Mouse (Mus musculus) heart, embryonic 15.5 days (tissue): Measurements from ENCODE around the gene Cntnap2. TPM values are rescaled to one million over a fixed set of nuclear protein-coding genes. Genes with fewer than 3 reads are reported as not detected.
A peak's percentile ranks its signal among the peaks of the same experiment; 100 is the strongest.

ENCODE experiments used
- ATAC-seq: fragments of 200-750 bp; cut with Nextera tagmentation; replicated peaks from 2 replicates; pipeline ENCODE4 v1.8.0; 2017; ENCODE audit warnings: low read depth, moderate TSS enrichment; ENCODE audit not compliant: insufficient number of reproducible peaks, insufficient read depth, low FRiP score
- H3K27ac ChIP-seq: fragments of 300-500 bp; sonication (generic); 2 replicates; pipeline ENCODE4 v1.5.1; 2015; ENCODE audit warnings: mild to moderate bottlenecking, inconsistent platforms
- H3K27me3 ChIP-seq: fragments of 300-500 bp; sonication (generic); 2 replicates; pipeline ENCODE4 v1.6.1; 2015; ENCODE audit warnings: inconsistent platforms
- H3K36me3 ChIP-seq: fragments of 300-500 bp; sonication (generic); 2 replicates; pipeline ENCODE4 v1.6.1; 2015; ENCODE audit warnings: mild to moderate bottlenecking, inconsistent platforms
- H3K4me1 ChIP-seq: fragments of 300-500 bp; sonication (generic); replicated peaks from 2 replicates; pipeline ENCODE4 v1.6.1; 2015; ENCODE audit warnings: inconsistent platforms
- H3K4me2 ChIP-seq: fragments of 300-500 bp; sonication (generic); 2 replicates; pipeline ENCODE4 v1.6.1; 2015; ENCODE audit warnings: inconsistent platforms, mild to moderate bottlenecking, moderate library complexity
- H3K4me3 ChIP-seq: fragments of 300-500 bp; sonication (generic); 2 replicates; pipeline ENCODE4 v1.5.1; 2015; ENCODE audit warnings: mild to moderate bottlenecking, inconsistent platforms
- H3K9ac ChIP-seq: fragments of 300-500 bp; sonication (generic); 2 replicates; pipeline ENCODE4 v1.6.1; 2015; ENCODE audit warnings: mild to moderate bottlenecking, inconsistent platforms
- H3K9me3 ChIP-seq: fragments of 300-500 bp; sonication (generic); replicated peaks from 2 replicates; pipeline ENCODE4 v1.6.1; 2016; ENCODE audit warnings: inconsistent platforms
- WGBS: fragments of 180-500 bp; shearing (Covaris S2); methylation state at CpG from one replicate; pipeline ENCODE4 v1.1.7; 2015; ENCODE audit warnings: mixed read lengths; 5-methylcytosine and 5-hydroxymethylcytosine counted together
- polyA plus RNA-seq: library from polyadenylated mRNA; unstranded; fragments of >200 nt; fragmentation: Nextera tagmentation; extraction: Ambion mirVana; gene quantifications from 2 replicates; pipeline ENCODE4 v1.2.1, GENCODE M21; 2015

The Cntnap2 gene
- polyA plus RNA-seq, 1 experiment from 2014 or later: 0.28 TPM

- H3K4me2 ChIP-seq: no peak overlapping the region
Observed at GRCm38 (mm10) chr6:47323169-47323835, 2264.1 kb downstream of the Cntnap2 start.

GRCm38 (mm10) chr6:47323886-47324285 lies 2264.7 kb downstream of the Cntnap2 start:
- Histone ChIP-seq H3K36me3 (no peaks in the 10 kb centered on the region), H3K4me1 (peaks cover 5% of the 10 kb centered on the region), H3K9me3 (no peaks in the 10 kb centered on the region), H3K4me2 (no peak overlapping the region), H3K27me3 (no peaks in the 10 kb centered on the region), H3K9ac (no peak overlapping the region), H3K27ac (no peak overlapping the region), H3K4me3 (no peak overlapping the region)
- no peak for ATAC-seq
- 58% methylated on average over 5 of the region's 5 CpGs for WGBS

More at GRCm38 (mm10) chr6:47323169-47323835, 2264.1 kb downstream of the Cntnap2 start:
- H3K4me3 ChIP-seq: no peak overlapping the region
- no peak overlapping the region for H3K9ac ChIP-seq
- H3K36me3 ChIP-seq: no peaks in the 10 kb centered on the region
- peaks cover 8% of the 10 kb centered on the region for H3K4me1 ChIP-seq
- H3K9me3 ChIP-seq: no peaks in the 10 kb centered on the region
- no peak for ATAC-seq
- no peaks in the 10 kb centered on the region for H3K27me3 ChIP-seq
- WGBS: 43% methylated on average over 5 of the region's 5 CpGs
- H3K27ac ChIP-seq: no peak overlapping the region

- H3K4me3 ChIP-seq: no peak overlapping the region
- no peak overlapping the region for H3K27ac ChIP-seq
- H3K9ac ChIP-seq: no peak overlapping the region
- H3K9me3 ChIP-seq: no peaks in the 10 kb centered on the region
- no peak for ATAC-seq
- WGBS: 67% methylated on average over 3 of the region's 3 CpGs
- H3K4me1 ChIP-seq: no peaks in the 10 kb centered on the region
- H3K36me3 ChIP-seq: no peaks in the 10 kb centered on the region
- H3K4me2 ChIP-seq: no peak overlapping the region
- H3K27me3 ChIP-seq: no peaks in the 10 kb centered on the region
Observed at GRCm38 (mm10) chr6:47328281-47328680, 2269.1 kb downstream of the Cntnap2 start.

GRCm38 (mm10) chr6:47329212-47329611 lies 2270.1 kb downstream of the Cntnap2 start:
- no peaks in the 10 kb centered on the region for H3K36me3 ChIP-seq
- no peaks in the 10 kb centered on the region for H3K4me1 ChIP-seq
- WGBS: 9% methylated on average over 4 of the region's 4 CpGs
- H3K9ac ChIP-seq: no peak overlapping the region
- H3K4me2 ChIP-seq: no peak overlapping the region
- no peak overlapping the region for H3K4me3 ChIP-seq
- no peaks in the 10 kb centered on the region for H3K9me3 ChIP-seq
- no peak; the same call in 1 of the 2 replicates for ATAC-seq
- no peak overlapping the region for H3K27ac ChIP-seq
- H3K27me3 ChIP-seq: no peaks in the 10 kb centered on the region

GRCm38 (mm10) chr6:47333016-47333415 lies 2273.9 kb downstream of the Cntnap2 start:
- Histone ChIP-seq H3K9ac (no peak overlapping the region), H3K9me3 (no peaks in the 10 kb centered on the region), H3K4me2 (peak overlapping the region; percentile 40), H3K27me3 (no peaks in the 10 kb centered on the region), H3K4me1 (peaks cover 5% of the 10 kb centered on the region), H3K27ac (peak overlapping the region; percentile 29; the same call in 1 of the 2 replicates), H3K36me3 (no peaks in the 10 kb centered on the region), H3K4me3 (no peak overlapping the region)
- 11% methylated on average over 4 of the region's 4 CpGs for WGBS
- ATAC-seq: no peak

GRCm38 (mm10) chr6:47334377-47334776 lies 2275.2 kb downstream of the Cntnap2 start:
- Histone ChIP-seq H3K4me3 (no peak overlapping the region), H3K9ac (no peak overlapping the region), H3K27me3 (no peaks in the 10 kb centered on the region), H3K36me3 (no peaks in the 10 kb centered on the region), H3K4me1 (peaks cover 8% of the 10 kb centered on the region), H3K27ac (no peak overlapping the region), H3K4me2 (no peak overlapping the region), H3K9me3 (no peaks in the 10 kb centered on the region)
- WGBS: 84% methylated on average over 2 of the region's 2 CpGs
- no peak for ATAC-seq

GRCm38 (mm10) chr6:47337300-47337699 lies 2278.1 kb downstream of the Cntnap2 start:
- no peaks in the 10 kb centered on the region for H3K9me3 ChIP-seq
- H3K27me3 ChIP-seq: no peaks in the 10 kb centered on the region
- WGBS: 75% methylated on average over 4 of the region's 4 CpGs
- no peak overlapping the region for H3K27ac ChIP-seq
- ATAC-seq: no peak
- H3K9ac ChIP-seq: no peak overlapping the region
- no peak overlapping the region for H3K4me3 ChIP-seq
- no peaks in the 10 kb centered on the region for H3K36me3 ChIP-seq
- H3K4me1 ChIP-seq: peaks cover 10% of the 10 kb centered on the region
- no peak overlapping the region for H3K4me2 ChIP-seq

- Histone ChIP-seq H3K9ac (no peak overlapping the region), H3K36me3 (no peaks in the 10 kb centered on the region), H3K4me2 (no peak overlapping the region), H3K9me3 (no peaks in the 10 kb centered on the region), H3K4me1 (peaks cover 10% of the 10 kb centered on the region), H3K27me3 (no peaks in the 10 kb centered on the region), H3K4me3 (no peak overlapping the region), H3K27ac (no peak overlapping the region)
- ATAC-seq: no peak
- WGBS: 13% methylated on average over 6 of the region's 6 CpGs
Observed at GRCm38 (mm10) chr6:47338113-47338512, 2279.0 kb downstream of the Cntnap2 start.

- no peak overlapping the region for H3K27ac ChIP-seq
- no peaks in the 10 kb centered on the region for H3K36me3 ChIP-seq
- WGBS: 39% methylated on average over 4 of the region's 4 CpGs
- H3K4me3 ChIP-seq: no peak overlapping the region
- peaks cover 10% of the 10 kb centered on the region for H3K4me1 ChIP-seq
- no peak for ATAC-seq
- H3K27me3 ChIP-seq: no peaks in the 10 kb centered on the region
- no peak overlapping the region for H3K4me2 ChIP-seq
- no peak overlapping the region for H3K9ac ChIP-seq
- H3K9me3 ChIP-seq: no peaks in the 10 kb centered on the region
Observed at GRCm38 (mm10) chr6:47340813-47341502, 2281.8 kb downstream of the Cntnap2 start.

- no peak overlapping the region for H3K27ac ChIP-seq
- H3K9me3 ChIP-seq: no peaks in the 10 kb centered on the region
Observed at GRCm38 (mm10) chr6:47341503-47341884, 2282.3 kb downstream of the Cntnap2 start.

GRCm38 (mm10) chr6:47343245-47343644 lies 2284.1 kb downstream of the Cntnap2 start:
- H3K4me2 ChIP-seq: no peak overlapping the region
- H3K36me3 ChIP-seq: no peaks in the 10 kb centered on the region
- no peak overlapping the region for H3K4me3 ChIP-seq
- peaks cover 3% of the 10 kb centered on the region; the same call in 1 of the 2 replicates for H3K4me1 ChIP-seq
- no peak for ATAC-seq
- no peak overlapping the region for H3K27ac ChIP-seq
- WGBS: 92% methylated on average over 1 of the region's 1 CpGs
- no peaks in the 10 kb centered on the region for H3K9me3 ChIP-seq
- H3K9ac ChIP-seq: no peak overlapping the region
- H3K27me3 ChIP-seq: no peaks in the 10 kb centered on the region

More at GRCm38 (mm10) chr6:47341503-47341884, 2282.3 kb downstream of the Cntnap2 start:
- no peak overlapping the region for H3K4me3 ChIP-seq
- peaks cover 10% of the 10 kb centered on the region for H3K4me1 ChIP-seq
- H3K4me2 ChIP-seq: no peak overlapping the region
- H3K36me3 ChIP-seq: no peaks in the 10 kb centered on the region
- H3K27me3 ChIP-seq: no peaks in the 10 kb centered on the region
- 73% methylated on average over 6 of the region's 6 CpGs for WGBS
- ATAC-seq: no peak
- H3K9ac ChIP-seq: no peak overlapping the region
